Mouse (Mus musculus): ENCODE data around the gene Clmn.

Gene Clmn

DNA sequence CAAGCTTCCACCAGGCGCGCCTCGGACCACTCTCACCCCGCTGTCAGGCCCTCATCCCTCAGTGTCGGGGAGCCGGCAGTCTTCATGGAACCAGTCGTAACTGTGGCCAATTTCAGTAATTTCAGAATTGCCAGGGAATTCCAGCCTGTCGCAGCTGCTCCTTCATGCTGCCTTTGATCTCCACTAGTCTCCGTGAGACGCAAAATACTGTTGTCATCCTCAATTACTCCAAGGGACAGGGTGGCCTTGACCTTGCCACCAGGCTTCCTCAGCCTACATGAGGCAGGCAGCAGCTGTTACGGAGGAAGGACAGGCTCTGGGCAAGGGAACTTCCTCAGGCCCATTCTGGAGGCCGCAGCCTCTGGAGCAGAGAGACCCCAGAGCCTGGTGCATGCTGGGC is 15.5 kb upstream of the Clmn start:
- in situ Hi-C loops (cut with MboI; ENCODE audit: low sequenced_read_pairs): no loop called here

DNA sequence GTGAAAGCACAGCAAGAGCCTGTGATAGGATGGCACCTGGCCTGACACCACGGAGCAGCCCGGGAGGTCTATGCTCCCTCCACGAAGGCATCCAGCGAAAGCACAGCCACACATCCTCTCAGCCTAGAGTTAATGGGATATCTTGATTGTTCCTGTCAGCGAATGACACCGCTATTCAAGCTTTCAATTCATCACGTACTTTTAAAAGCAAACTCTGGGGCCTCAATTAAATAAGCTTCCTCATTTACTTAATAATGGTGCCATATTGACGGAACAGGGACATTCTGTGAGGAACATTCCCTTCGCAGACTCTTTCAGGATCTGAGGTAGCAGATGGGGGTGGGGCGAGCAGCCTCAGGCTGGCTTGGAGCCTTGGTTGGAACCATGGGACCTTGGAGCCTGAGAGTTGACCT is 14.7 kb upstream of the Clmn start:
- in situ Hi-C loops (cut with MboI; ENCODE audit: low sequenced_read_pairs): no loop called here

DNA sequence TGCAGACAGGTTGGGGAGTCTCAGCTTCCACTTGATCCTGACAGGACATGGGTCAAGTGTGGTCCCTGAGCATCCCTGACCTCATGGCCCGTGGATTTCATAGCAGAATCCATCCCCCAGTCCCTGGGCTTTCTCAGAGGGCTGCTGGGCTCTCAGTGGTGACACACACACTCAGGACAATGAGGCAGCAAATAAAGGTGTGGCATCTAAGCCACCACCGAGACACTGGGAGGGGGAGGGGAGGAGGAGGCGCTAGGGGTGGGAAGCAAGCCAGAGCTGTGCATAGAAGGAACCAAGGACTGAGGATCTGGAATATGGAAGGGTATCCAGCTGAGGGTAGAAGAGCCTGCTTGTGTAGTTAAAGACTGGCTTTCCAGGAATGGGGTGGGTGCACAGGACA is 11.2 kb upstream of the Clmn start:
- in situ Hi-C loops (cut with MboI; ENCODE audit: low sequenced_read_pairs): no loop called here

DNA sequence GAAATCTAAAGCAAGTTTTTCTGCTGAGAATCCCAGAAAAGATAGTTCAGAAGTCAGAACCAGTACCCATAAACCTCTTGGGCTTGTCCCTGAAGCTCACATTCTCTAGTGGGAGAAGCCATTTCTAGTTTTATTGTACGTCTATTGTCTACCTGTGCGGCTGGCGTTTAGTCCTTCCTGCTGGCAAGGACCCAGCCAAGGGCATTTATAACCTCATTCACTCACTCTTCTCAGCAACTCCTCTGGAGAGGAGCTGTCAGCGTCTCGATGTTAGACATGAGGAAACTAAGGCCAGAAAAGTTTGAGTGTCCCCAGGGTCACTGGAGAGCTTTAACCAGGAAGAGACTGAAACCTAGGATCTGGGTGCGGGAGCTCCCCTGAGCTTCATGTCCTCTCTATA is 7.1 kb upstream of the Clmn start:
- in situ Hi-C loops (cut with MboI; ENCODE audit: low sequenced_read_pairs): no loop called here

DNA sequence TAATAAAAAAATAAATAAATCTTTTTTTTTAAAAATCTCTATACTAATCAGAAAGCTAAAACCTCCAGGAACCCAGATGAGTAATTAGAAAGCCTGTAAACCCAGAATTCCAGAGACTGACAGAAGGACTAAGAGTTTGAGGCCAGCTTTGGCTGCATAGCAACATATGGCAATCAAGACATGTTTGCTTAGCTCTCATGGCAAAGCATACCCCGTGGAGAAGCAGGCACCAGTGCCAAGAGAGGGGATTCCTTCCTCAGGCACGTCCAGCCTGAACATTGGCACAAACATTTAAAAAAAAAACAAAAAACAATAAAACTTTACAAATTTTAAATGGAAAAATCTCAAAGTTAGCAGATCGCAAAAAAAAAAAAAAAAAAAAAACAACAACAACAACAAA is 4.9 kb upstream of the Clmn start:
- in situ Hi-C loops (cut with MboI; ENCODE audit: low sequenced_read_pairs): no loop called here

DNA sequence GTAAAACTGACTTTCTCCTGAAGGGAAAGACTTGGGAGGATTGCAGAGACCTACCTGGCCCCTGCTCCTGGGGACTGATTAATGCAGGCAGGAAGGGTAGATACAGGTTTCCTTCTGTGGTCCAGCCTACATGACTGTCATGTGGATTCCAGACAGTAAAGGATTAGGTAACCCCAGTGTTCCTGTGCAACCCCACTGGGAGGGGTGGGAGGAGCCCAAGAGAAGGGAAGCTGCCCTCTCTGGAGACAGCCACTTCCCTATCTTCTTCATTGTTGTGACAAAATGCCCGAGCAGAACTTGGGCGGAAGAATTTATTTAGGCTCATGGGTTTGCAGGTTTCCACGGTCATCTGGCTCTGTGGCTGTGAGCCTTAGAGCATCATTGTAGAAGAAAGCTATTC is 3.6 kb upstream of the Clmn start:
- in situ Hi-C loops (cut with MboI; ENCODE audit: low sequenced_read_pairs): no loop called here

DNA sequence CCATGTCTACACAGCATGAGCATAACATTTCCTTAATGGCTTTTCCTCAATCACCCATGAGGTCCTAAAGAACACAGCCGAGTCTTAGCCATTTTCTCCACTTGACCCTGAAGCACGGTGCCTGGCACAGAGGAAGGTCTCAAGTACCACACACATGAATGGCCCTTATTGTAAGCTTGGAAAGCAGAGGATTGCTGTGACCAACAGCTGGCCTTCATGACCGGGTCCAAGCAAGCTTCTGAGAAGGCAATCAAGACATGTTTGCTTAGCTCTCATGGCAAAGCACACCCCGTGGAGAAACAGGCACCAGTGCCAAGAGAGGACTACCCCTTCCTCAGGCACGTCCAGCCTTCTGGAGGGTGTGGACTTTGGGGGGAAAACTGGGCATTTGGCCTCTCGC is 3.0 kb upstream of the Clmn start:
- in situ Hi-C loops (cut with MboI; ENCODE audit: low sequenced_read_pairs): no loop called here

DNA sequence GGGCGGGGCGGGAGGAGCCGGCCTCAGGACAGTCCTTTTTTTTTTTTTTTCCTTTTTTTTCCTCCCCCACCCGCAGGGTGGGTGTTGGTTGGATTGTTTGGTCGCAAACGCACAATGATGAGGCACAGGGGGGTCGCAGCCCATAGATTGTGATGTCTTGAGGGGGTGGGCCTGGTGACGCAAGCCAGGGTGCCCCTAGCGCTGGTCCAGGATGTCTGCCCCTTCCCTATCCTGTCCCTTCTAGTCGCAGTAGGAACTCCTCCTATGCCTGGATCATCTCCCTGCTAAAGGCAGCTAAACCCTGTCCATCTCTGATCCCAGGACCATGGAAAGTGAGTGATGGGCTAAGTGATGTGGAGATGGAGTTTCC is 275 bp upstream of the Clmn start:
- in situ Hi-C loops (cut with MboI; ENCODE audit: low sequenced_read_pairs): no loop called here

DNA sequence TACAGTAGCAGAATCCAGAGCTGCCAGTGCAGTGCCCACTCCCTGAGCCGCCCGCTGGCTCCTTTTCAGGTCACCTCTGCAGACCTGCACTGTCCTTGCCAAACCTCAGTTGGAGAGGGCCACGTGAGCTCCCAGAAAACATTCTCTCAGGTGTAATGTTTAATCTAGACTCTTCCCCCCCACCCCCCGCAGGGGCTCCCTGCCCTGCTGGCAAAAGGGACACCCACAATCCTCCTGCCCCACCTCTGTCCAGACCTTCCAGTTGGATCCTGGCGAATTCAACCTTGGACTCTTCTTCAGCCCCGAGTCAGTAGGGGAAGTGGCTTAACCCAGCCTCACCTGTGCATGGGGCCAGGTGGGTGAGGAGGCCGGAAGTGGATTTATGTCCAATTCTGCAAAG is 1.2 kb downstream of the Clmn start:
- in situ Hi-C loops (cut with MboI; ENCODE audit: low sequenced_read_pairs): no loop called here

DNA sequence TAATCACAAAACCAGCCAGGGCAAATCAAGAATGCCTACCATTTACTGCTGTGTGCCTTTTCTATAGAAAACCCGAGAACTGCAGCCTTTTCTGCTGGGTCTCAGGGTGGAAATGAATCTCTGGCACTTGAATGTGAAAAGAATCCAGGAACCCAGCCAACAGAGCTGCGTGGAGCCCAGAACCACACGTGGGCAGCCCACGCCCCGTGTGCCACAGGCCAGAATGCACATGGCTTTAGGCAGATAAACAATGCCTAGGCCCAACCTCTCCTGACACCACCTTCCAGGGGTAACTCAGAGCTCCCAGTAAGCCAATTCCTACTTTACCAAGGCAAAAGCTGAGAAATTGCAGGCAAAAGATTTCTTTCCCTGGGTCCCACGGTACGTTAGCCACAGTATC is 5.7 kb downstream of the Clmn start:
- in situ Hi-C loops (cut with MboI; ENCODE audit: low sequenced_read_pairs): no loop called here

DNA sequence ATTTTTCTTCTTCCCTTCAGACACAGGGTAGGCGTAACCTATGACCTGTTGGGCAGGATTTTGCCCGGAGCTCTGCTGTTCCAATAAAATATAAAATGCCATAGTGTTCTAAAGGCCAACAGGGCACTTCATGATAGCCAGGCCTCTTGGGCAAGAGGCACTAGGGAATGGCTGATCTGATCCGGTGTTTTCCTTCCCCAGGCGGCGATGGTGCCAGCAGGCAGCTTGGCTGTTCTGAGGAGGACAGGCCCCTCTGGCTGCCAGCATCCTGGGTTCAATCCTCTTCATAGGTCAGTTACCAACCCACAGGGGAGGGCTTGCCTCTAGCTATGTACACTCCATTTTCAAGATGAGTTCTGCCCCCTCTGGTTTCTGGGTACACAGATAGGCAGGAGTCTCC is 6.1 kb downstream of the Clmn start:
- in situ Hi-C loops (cut with MboI; ENCODE audit: low sequenced_read_pairs): no loop called here

DNA sequence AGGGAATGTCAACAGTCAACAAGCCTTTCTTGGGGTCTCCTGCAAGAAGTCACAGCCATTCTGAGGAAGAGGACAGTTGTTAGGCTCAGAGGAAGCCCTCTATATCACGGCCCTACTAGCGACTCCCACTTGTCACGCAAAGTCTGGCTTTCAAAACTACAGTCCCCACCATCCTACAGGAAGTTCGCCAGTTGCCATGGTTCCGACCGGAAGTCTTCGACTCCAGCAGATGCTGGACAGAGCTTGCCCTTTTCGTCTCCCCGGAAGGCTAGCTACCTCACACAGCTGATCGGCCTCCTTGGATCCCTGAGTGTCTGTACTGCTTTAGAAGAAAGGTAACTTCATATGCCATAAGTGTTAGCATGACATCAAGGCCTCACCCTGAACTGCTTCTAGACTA is 7.3 kb downstream of the Clmn start:
- in situ Hi-C loops (cut with MboI; ENCODE audit: low sequenced_read_pairs): no loop called here

DNA sequence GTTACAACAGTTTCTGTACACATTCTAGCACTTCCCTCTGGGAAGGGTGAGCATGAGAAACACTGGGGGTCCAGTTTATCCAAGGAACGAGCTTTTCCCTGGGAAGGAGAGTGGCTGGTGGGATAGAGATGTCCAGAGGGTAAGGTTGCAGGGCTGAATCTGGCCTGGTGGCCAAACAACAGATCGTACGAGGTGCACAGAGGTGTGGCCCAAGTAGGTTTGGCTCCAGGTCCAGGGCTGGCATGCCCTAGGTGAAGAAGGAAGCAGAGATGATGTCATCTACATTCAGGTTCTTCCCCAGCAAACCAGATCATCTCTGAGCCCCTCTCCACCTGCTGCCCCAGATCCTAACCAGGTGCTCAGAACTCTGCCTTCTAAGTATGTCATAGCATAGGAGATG is 8.3 kb downstream of the Clmn start:
- in situ Hi-C loops (cut with MboI; ENCODE audit: low sequenced_read_pairs): no loop called here

DNA sequence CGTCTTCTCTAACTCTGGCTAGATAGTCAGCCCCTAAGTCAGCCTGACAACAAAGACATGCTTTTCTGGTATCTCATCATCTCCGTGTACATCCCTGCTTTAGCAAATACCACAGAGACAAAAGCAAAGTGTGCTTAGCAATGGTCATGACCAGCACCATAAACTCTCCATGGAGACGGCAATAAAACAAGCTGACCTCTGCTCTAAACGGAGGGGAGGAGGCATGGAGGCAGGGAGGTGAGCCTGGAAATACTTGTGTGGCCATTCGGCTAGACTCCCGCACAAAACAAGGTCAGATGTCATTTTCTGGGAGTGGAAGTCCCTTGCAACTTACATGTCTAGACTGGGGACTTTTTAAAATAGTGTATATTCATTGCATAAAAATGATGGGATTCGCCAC is 9.3 kb downstream of the Clmn start:
- in situ Hi-C loops (cut with MboI; ENCODE audit: low sequenced_read_pairs): no loop called here

DNA sequence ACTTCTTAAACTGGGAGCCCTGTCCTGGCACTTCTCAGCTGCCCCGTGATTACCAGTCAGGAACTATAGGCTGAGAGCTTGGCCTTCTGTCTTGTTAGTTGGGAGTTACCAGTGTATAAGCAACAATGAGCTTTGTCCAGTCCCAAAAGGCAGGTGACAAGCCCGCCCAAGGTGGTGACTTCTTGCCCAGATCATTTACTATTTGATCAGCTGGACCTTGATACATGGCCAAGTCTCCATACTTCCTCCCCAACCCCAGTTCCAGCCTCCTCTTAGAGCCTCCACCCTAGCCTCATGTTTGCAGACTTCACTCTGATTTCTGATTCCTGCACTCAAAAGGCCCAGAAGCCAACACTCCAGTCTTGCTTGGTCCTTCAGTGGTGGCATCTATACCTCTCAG is 10.1 kb downstream of the Clmn start:
- in situ Hi-C loops (cut with MboI; ENCODE audit: low sequenced_read_pairs): no loop called here

DNA sequence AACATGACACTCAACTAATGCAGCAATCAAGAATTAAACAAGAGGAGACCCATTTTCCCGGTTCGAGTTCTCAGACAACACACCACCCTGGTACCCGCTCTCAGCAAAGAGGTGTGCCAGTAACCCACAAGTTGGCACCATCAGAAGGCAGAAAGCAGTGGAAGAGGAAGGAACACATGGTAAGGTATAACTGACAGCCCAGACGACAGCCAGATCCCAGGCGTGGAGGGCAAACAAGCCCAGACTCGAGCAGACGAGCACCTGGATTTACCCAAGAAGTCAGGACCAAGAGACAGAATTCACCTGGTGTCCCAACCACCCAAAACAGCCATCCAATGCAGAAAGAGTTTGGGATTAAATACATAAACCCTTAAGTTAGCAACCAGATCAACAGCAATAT is 11.5 kb downstream of the Clmn start:
- in situ Hi-C loops (cut with MboI; ENCODE audit: low sequenced_read_pairs): no loop called here

DNA sequence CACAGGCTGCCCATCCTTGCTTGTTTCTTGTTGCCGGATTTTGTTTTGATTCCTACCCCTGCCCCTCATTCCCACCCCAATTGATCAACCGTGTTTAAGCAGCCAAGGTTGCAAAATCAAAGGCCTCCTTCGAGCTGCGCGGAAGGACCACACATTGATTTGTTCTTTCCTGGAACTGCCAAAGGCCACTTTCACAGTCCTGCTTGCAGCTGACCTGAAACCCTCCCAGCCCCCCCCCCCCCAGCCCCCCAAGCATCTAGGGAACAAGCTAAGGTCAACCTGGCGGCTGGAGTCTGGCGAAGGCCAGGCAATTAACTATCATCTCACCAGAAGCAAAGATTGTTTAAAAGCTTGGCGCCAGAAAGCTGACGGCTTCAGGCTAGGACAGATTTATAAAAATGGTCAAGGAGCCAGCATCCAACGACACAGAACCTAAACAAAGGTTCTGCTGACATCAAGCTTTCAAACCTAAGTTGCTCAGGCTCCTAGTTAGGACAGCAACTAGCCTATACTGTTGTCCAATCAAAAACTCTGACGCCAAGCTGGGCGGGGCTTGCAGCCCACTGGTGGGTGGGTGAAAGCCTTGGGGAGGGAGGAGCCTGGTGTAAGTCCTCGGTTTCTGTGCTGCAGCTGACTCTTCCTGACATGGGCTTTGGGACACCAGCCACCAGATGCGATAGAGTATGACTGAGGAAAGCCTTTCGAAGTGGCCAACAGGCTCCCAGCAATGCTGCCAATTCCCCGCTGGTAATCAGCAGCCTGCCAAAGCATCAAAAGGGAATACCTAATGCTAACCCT is 13.0 kb downstream of the Clmn start:
- in situ Hi-C loops (cut with MboI; ENCODE audit: low sequenced_read_pairs): no loop called here

DNA sequence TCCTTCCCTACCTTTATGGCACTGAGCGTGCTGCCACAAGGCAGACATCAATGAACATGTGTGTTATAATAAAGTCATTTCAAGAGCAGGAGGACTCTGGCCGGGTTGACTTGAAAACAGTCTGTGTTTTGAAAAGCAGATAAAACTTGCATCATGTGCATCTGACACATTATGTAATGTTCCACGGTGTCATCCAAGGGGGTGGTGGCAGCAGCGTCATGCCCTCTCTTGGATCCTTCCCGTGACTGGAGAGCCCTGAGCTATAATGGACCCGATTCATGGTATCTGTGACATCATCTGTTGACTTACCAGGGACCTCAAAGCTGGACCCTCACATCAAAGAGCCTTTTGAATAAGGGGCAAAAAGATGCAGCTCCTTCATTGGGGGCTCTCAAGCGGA is 14.8 kb downstream of the Clmn start:
- in situ Hi-C loops (cut with MboI; ENCODE audit: low sequenced_read_pairs): no loop called here

DNA sequence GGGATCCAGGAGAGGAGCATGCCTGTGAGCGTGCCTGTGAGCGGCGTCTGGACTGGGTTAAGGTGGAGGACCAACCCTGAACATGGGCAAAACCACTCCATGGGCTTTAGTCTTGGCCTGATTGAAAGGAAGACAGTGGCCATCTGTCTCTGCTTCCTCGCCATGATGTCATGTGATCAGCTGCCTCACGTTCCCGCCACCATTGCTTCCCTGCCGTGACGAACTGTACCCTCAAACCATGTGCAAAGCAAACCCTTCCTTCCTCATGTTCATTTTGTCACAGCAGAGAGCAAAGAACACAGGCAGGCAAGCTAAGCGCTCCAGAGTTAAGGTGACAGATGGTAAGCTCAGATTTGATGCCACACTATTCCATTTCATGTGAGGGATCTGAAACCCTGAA is 16.2 kb downstream of the Clmn start:
- in situ Hi-C loops (cut with MboI; ENCODE audit: low sequenced_read_pairs): no loop called here

DNA sequence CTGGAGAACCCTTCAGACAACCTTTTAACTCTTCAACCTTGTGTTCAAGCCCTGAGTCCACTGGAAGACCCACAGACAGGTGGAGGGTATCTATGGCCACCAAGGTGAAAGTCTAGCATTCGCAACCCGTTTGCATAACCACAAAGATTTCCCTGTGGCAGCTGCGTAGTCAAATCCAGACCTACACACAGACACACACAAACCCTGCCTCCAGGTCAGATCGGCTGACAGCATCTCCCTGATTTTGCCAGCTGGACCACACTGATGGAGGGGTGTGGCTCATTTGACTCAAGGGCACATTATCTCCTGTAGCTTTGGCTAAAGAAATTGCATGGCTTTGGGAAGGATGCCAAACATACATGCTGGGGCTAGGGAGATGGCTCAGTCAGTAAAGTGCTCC is 17.6 kb downstream of the Clmn start:
- in situ Hi-C loops (cut with MboI; ENCODE audit: low sequenced_read_pairs): no loop called here

DNA sequence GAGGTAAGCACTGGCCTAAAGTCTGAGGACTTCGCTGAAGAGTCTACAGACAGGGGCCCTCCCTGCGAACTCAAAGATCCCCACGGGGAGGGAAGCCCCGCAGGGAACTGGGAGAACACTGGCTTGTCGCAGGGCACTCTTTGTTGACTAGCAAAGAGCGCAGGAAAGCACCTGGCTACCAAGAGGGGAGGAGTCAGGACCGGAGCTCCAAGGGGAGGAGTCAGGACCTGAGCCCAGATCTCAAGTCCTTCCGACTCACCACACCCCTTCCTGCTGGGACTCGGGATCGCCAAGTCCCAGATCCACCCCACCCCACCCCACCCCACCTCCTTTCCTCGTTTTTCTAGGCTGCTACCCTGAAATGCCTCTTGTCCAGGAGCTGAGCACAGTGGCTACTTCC is 19.2 kb downstream of the Clmn start:
- in situ Hi-C loops (cut with MboI; ENCODE audit: low sequenced_read_pairs): no loop called here

DNA sequence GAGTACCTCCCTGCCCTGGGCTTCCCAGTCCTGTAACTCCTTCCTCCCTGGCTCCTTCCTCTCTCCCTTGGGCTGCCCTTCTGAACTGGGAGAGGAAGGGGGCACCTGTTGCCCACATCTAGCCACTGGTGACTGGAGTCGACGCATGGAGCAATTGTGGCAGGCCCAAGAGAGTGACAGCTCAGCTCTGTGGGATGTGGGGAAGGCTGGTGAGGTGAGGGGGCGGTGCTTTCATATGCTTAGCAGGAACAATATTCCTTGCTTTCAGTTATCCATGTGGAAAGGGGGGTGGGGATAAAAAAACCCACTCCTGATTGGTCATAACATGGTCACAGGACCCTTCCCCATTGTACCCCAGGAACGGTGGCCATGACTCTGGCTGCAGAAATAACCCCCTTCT is 19.9 kb downstream of the Clmn start:
- in situ Hi-C loops (cut with MboI; ENCODE audit: low sequenced_read_pairs): no loop called here

DNA sequence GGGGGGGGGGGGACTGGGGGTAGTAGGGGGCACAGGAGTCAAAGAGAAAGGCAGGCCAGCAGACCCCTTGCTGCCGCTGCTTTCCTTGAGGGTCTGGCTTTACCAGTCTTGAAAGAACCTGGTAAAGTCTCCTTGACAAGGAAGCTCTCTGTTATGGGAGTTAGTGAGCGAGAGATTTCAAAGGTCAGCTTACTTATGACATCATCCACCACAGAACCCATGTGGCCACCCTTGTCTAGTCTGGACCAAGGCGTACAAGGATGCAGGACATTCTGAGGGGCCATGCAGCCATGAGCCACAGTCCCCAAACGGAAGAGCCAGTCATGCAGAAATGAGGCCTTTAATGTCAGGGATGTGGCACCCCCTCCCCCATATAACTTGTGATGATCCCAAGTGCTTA is 20.6 kb downstream of the Clmn start:
- in situ Hi-C loops (cut with MboI; ENCODE audit: low sequenced_read_pairs): no loop called here
